Mouse (Mus musculus) spleen, postnatal 4 days (tissue): Measurements from ENCODE around the gene Tmem102.

Experiments used
- DNase-seq, 2 experiments: peaks; one replicate each; pipeline ENCODE4 v3.0.0; 2022; ENCODE audit warnings: low spot score in 2 of 2

The Tmem102 gene

DNA sequence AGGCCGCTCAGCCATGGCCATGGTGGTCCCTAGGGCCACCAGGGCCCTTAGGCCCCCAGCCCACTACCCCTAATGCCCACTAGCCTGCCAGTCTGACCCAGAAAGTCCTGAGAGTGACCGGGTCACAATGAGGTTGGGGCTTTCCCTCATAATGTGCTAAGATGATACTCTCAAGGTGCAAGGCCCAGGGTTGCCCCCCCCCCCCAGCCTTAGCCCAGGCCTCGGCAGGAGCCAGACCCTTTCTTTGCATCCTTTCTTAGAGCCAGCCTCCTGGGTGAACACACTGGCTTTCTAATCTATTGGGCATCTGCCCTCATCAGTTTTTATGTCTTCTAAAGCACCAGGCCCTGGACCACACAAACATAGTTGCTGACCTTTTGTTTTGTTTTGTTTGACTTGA, 16.7 kb upstream of the Tmem102 start, which contains the start of gene Spem1:
Spem1 (minus strand) TSS at position 101 of the 400 bp plus-strand sequence.
- no peak for DNase-seq

DNA sequence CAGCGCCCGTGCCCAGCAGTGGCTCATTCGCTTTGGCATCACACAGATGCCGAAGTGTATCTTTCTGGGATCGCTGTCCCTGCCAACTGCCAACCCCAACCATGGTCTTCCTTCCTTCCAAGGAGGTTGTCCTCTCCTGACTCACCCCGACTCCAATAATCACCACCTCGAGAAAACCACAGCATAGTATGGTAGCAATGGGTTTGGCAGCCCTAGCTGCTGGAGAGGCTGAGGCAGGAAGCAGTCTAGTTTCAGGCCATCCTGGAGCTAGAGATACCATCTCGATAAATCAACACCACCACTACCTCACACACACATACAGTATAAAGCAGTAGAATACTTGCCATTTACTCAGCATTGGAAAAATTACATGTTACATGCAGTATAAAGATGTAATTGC, 13.4 kb upstream of the Tmem102 start:
- DNase-seq: no peak

DNA sequence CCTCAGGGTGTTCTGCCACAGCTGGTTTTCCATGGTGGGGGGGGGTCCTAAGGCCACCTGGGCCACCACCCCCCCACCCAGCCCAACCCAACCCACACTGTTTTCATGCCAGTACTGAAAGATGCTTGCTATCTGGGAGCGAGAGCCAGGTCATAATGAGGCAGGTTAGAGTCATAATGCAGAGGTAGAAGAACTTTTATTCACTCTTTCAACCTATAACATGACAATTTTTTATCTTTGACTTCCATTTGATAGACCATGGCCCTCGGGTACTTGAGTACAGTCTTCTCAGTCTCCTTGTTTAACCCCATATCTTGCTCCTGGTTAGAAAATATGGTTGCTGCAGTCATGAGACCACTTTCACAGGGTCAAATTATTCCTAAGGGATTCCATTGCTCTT, 12.9 kb upstream of the Tmem102 start, which contains the start of gene Spem2:
Spem2 (minus strand) TSS at position 101 of the 400 bp plus-strand sequence.
- DNase-seq: no peak

DNA sequence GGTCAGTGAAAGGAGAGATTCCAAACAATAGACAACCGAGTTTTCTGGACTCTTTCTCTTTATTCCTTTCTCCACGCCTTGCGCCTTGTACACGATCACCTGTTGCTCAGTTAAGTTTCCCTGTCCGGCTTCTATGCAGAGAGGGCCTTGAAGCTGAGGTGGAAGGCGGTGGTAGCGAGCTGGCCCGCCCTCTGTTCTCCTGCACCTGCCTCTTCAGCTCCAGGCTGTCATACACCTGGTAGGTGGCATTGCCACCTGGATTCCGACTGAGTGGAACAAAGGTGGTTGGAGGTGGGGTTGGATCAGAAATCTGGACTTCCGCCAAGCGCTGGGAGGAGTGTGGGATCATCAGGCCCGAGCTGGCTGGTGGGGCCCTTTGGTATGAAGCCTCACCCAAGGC, 11.1 kb upstream of the Tmem102 start:
- peak in 1 of 2 experiments; percentile 61 for DNase-seq

DNA sequence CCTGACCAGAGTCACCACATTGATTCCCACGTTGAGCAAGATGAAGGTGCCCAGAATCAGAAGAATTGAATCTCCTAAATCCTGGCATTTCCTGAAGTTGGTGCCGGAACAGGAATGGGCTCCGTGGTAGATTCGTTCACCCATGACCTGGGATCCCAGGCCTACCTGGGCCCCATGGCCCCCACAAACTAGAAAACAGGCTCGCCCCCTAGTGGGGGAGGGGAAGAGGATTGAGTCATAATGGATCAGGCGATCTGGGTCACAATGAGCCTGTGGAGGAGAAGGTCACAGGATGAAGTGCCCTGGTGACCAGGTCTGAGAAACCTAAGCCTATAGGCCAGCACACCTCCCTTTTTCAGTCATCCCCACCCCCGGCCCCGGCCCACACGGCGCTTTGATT, 9.7 kb upstream of the Tmem102 start, which contains the start of gene Gm39566:
Gm39566 (minus strand) TSS at position 144 of the 400 bp plus-strand sequence.
- DNase-seq: peak in 1 of 2 experiments; percentile 61

DNA sequence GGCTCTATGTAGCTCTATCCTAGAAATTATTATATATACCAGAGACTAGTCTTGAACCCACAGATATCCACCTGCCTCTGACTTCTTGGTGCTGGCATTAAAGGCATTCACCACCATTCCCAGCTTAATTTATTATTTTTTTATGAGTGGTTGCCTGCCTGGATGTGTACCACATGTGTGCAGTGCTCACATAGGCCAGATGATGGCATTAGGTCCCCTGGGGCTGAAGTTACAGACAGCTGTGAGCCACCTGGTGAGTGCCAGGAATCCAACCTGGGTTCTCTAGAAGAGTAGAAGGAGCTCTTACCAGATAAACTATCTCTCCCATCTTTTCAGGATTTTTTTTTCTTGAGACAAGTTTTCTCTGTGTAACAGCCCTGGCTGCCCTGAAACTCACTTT, 4.9 kb upstream of the Tmem102 start:
- no peak for DNase-seq

DNA sequence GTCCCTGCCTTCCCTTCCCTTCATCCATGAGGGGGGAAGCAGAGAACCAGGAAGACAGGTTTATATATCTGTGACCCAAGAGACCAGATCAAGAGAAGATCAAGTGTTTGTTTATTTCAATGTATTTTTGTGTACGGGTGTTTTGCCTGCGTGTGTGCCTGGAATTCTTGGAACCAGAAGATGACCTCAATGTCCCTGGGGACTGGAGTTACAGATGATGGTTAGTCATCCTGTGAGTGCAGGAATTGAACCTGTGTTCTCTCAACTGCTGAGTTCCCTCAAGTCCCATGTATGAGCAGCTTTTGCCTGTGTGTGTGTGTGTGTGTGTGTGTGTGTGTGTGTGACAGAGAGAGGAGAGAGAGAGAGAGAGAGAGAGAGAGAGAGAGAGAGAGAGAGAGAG, 2.2 kb upstream of the Tmem102 start:
- no peak for DNase-seq

DNA sequence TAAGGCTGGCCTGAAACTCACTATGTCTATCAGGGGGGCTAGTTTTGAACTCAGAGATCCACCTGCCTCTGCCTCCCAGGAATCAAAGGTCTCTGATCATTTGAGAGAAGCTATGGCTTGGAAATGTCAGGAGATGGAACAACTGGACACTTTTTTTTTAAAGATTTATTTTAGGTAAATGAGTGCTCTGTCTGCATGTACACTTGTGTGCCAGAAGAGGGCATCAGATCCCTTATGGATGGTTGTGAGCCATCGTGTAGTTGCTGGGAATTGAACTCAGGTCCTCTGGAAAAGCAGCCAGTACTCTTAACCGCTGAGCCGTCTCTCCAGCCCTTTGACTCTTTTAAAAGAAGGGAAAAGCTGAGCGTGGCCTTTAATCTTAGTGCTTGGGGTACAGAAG, 954 bp upstream of the Tmem102 start:
- no peak for DNase-seq

DNA sequence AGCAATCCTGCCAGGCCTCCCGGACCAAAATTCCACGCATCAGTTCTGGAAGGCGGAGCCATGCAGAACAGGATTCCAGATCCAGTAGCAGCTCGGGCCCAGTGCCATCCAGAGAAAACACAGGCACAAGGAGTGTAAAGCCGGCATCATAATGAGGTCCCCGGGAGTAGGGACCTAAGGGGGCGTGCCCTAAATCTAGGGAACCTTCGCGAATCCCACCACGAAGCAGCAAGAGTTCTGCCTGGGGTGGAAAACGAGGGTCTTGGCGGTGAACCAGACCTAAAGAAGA, 828 bp downstream of the Tmem102 start:
- DNase-seq: no peak

DNA sequence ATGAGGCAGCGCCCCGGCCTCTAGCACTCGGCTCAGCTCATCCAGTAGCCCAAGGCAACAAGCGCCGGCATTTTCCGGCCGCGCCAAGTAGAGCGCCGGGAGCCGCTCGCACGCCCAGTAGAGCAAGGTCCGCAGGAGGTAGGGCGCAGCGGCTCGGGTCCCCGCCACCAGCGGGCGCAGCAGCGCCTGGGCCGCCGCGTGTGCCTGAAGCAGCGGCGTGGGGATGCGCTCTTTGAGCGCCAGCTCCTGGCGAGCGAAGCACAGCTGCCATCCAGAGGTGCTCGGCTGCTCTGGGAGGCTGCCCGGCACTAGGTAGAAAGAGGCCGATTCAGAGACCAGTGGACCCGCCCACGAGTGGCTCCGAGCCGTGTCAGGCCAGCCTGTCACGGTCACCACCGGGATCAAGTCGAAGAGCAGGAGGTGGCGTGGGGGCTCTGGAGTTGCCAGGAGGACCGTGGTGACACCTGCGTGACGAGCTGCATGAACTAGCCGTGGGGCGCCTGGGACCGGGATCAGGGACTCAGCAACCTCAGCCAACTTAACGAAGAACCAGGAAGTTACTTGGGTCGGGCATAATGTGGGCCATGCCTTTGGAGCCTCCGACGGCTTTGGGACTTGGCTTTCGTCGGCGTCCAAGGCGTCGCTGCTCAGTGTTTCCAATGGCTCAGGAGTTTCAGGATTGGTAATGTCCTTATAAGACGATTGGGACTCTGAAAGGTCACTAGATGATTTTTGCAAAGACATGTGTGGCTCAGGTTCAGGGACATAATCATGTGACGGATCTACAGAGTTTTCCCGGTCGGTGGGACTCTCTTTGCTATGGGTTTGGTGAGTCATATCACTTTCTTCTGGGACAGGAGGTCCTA, 1.4 kb downstream of the Tmem102 start:
- peak; percentile 65 to 86 for DNase-seq

DNA sequence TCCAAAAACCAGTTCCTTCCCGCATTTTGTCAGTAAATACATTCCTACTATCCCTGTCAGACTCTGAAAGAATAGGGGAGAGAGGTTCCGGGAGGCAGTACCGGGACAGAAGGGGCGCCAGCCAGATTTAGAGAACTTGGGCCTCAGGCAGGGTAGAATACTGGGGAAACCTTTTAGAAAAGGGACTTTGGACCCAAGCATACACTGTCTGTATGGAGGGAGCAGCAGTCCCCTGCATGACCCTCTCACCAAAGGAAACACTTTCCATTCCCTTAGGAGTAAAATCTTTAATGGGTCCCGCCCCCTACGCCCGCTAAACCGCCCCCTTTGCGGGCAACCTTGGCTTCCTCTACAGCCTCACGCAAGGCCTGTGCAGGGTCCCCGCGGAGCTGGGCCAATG, 2.1 kb downstream of the Tmem102 start:
- no peak for DNase-seq

DNA sequence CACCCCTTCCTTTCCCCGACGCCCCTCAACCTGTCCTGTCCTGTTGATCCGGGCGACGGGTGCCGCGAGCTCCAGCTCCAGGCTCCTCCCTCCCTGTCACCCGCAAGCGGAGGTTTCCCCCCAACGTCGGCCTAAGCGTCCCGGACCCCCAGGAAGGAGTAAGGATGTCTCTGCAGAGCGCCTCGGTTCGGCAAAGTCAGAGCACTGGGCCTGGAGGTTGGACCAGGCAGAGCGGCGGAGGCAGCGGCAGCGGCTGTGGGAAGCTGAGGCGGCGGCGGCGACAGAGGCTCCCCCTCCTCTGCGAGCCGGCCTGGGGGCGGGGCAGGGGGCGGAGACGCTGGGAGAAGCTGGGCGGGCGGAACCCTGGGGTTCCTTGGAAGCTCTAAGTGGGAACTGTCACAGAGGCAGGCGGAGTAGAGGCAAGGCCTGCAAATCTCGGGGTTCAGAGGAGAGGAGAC, 2.7 kb downstream of the Tmem102 start:
- DNase-seq: peak; percentile 50 to 74

DNA sequence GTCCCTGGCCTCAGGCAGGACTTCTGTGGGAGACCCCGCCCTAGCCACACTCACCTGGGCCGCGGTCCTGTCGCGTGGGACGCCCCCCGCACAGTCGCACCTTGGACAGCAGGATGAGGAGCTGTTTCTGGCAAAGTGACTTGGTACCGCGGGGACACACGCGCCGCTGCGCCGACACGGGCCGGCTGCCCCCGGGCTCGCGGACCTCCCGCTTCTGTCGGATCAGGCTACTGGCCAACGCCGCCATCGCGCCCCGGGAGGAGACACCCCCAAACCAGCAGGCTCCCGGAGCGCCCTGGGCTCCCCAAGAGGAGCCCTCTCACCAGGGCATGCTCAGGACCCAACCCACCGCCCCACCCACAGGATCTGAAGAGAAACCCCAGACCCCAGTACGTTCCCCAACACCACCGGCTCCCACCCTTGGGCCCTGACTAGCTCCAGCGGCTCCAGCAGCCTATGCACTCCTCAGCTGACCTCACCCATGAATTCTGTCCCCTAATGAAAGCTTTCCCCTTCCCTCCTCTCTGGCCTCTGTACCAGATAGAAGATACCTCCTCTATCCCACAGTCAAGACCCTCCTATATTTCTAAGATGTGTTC, 3.9 kb downstream of the Tmem102 start, which contains the start of gene Fgf11:
Fgf11 (minus strand) TSS at position 479 of the 599 bp plus-strand sequence.
- DNase-seq: peak in 1 of 2 experiments; percentile 68

DNA sequence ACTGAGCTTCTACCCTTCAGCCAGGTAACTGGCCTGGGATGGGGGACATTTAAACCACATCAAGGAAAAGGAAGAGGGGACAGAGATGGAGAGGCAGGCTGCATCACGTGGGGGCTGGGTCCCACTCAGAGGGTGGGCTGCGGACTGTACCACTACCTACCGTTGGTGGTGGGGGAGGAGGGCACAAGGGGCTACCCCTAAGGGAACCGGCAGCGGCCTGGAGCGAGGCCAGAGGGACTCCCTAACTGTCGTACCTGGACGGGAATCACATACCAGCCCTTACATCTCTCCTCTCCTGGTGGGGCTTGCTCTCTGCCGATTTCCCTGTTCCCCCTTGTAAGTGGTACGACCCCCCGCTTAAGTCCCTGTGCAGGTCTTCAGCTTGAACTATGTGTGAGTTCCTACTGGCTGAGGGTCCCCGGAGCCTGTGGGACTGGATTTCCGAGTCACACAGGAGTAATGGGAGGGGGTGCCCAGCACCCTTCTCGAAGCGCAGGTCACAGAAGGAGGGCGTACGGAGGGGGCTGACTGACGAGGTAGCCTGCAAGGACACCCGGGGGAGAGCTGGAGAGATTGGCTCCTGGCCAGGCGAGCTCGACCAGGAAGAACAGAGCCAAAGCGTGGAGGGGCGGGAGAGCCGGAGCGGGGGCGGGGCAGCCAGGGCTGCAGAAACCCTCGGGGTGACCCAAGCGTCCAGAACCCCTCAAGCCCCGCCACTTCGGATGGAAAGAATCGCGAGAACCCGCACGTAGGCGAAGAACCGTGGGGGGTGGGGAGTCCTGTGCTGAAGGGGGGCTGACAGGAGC, 4.8 kb downstream of the Tmem102 start:
- peak in 1 of 2 experiments; percentile 68 for DNase-seq

DNA sequence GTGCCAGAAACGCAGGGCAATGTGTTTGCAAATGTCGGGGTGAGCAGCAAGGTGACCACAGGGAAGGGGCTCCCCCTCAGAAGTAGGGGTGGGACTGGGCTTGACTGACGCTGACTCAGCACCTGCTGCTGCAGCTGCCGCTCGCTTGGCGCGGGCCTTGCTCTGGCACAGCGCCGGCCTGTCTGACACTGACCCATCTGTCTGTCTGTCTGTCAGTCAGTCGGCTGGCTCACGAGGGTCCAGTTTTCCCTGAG, 5.4 kb downstream of the Tmem102 start:
- DNase-seq: peak in 1 of 2 experiments; percentile 68

DNA sequence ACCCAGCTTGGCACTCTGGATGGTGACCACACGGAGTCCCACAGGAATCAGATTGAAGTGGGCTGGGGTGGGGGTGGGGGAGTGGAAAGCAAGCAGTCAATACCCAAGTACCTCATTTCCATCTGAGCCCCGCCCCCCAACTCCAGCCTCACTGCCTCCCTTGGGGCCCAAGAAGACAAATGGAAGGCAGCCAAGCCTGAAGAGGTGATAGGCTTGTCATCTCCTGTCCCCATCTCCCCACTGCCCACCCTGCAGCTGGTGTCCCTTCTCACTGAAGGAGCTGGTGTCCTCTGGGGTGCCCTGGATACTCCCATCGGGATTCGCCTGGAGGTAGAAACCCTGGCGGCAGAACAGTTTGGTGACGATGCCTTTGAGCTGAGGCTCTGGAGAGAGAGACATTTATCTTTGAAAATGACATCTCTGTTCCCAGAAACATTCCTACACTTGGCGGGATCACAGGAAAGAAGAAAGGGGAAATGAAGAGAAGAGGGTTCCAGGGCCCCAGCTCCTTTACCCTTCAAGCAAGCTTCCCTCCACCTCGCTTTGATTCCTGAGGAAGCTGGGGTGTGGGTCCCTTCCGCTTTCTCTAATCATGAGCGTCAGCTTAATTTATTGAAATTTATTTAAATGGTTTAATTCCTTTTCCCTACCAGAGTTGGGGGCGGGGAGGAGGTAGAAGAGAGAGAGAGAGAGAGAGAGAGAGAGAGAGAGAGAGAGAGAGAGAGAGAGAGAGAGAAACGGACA, 5.9 kb downstream of the Tmem102 start:
- DNase-seq: peak; percentile 63 to 76

DNA sequence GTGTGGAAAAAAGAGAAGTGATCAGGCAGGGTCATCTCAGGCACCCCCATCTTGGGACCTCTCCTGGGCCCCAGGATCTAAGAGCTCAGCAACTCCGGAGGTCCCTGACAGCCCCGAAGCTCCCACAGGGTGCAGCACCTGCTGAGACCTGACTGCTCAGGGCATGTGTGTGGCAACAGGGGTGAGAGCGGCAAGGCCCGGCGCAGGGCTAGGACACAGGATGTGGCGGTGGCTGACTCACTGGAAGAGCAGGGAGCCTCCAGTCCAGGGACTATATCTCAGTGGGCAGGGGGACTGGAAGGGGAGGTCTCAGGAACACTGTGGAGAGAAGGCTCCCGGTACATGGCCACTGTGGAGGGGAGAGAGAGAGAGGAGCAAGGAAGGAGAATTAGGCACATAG, 7.5 kb downstream of the Tmem102 start:
- DNase-seq: no peak

DNA sequence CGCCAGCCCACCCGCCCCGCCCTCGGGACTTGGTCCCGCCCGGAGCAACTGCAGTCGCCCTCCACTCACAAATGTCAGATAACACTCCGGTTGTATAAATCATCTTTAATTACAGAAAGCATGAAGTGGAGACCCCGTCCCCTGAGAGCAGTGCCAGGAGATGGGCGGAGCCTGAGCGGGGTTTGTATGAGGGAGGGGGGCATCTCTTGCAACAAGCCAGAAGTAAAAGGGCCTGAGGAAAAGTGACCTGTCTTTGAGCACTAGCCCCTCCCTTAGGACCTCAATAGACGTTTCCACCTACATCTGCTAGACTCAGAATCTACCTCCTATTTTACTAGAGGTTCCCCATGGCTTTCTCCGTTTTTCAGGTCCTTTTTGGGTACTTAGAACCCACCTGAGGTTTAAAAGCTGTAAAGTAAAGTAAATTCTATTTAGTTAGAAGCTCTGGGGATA, 9.4 kb downstream of the Tmem102 start:
- DNase-seq: no peak

DNA sequence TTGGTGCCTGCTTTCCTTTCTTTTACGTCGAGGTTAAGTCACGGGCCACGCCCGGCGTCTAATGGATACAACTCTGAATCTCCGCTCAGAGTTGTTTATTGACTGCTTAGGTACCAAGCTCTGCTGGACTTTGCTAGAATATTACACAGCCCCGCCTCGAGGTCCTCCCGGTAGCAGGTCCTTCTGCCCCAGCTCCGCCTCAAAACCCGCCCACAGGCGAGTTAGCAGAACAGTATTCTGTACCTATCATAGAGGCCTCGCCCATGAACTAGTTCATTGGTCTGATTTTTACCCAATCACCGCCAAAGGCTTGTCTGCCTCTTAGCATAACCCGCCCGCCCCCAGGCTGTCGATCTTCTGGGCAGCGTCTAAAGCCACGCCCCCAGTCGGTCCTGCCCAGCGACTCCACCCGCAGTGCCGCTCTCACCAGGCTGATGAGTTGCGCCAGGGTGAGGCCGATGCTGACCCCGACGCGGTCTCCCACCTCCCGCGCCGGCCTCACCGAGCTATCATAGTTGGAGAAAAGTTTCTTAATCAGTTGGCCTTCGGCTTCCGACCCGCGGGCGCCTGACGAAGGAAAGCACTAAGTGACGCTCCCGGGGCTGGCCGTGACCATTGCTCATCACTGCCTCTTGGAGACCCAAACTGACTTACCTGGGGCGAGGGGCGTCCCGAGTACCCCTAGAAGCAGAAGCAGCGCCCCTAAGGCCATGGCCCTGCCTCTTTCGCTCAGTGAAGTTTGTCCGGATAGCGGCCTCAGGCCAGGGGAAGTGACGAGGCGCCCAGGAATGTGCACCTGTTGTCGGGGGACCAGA, 10.0 kb downstream of the Tmem102 start, which contains the start of gene Chrnb1:
Chrnb1 (minus strand) TSS at position 776 of the 815 bp plus-strand sequence.
- DNase-seq: peak; percentile 95

DNA sequence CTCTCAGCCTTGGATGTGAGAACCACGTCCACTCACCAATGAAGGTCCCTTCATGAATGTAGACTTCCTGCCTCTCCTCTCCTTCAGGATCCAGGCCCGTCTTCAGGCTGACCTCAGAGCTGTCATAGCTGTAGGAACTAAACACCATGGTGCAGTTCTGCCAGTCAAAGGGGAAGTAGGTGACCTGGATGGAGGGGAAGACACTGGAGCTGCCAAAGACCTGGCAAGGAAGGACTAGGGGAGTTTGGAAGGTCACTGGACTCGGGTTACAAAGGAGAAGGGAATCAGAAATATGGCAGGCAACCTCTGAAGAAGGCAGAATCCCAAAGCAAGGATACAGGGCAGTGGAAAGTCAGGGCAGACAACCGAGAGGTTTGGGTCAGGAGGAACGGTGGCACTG, 12.0 kb downstream of the Tmem102 start:
- no peak for DNase-seq

DNA sequence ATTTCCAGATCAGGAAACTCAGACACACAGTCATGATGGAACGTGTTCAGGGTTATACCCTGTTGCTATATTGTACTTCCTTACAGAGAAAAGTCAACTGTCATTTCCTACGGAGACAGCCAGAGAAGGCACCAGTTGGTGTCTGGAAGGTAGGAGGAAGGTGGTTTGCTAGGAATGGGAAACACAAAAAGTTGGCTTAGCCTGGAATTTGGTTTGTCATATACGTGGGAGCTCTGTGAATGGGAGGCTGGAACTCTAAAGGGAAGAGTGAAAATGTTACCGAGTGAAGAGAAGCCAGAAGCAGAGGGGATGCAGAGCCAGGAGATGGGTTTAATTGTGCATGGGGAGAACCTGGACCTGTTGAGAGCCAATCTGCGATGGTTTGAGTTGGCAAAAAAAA, 14.0 kb downstream of the Tmem102 start:
- no peak for DNase-seq
